ENCODE assay signal across 1 mouse cellular context in the genomic region with DNA sequence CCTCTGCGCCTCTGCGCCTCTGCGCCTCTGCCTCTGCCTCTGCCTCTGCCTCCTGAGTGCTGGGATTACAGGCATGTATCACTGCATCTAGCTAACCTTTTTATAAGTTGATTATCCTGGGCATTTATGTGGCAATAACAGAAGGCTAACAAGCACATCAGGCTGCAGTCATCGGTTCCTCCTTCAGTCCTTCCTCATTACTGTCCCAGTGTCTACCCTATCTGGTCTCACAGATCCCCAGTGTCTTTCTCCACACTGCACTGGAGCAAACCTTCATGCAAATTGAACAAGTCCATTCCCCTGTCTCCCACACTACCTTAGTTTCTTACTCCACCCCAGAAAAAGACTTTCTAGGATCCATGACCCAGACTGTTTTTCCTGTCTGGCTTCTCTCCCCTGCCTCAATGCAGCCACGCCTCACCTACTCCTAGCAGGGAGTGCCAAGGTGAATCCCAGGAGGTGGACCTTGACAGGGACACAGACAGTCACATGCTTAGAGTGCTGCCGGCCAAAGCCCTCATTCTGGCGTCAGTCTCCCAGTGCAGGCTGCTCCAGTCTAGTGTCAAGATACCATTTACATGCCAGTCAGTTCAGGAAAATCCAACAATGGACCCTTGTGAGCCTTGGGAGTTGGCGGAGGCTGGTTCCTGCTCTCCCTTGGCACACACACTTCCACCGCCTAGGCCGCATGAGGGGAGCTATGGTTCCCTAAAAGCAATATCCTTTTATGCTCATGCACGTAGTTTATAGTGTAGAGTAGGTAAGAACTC.
TF ChIP-seq lines count a peak whose summit lies in the region.

No protein-coding gene starts in this region.

TF ChIP-seq in MEL, 35 proteins besides CTCF, POLR2A, EP300 and RAD21 (continued from another document):
- no peak for TF ChIP-seq E2F4 (IDR thresholded peaks at IDR 0.05; ENCODE audit: borderline replicate concordance, low read depth, low read length)
TF ChIP-seq in MEL: peak in this region for 0.
